Mouse (Mus musculus): ENCODE data around the gene Fbxw16.
"Not testable (repeated sequence)": the region's sequence is repeated elsewhere in the genome, so short reads cannot be mapped to it uniquely, and the experiment has no call there.

Gene Fbxw16

DNA sequence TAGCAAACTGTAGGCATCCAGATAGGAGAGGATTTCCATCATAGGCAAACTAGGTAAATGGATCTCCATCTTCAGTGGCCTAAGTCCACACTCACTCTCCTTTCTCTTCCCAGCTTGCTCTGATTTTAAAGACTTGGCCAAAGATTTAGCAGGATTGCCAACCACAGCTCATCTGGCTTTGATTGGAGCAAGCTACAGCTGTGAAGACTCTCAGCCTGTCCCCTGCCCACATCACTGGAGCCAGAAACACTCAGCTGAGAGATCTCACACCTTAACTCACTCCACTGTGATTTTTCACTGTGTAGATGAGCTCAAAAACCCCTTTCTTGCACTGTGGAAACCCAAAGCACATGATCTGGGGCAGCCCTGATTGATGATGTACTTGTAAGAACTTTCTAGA, at the start of gene Fbxw16:
Gene Fbxw16 (minus strand): TSS at position 101 of the 400 bp plus-strand sequence.
- no peak for DNase-seq

DNA sequence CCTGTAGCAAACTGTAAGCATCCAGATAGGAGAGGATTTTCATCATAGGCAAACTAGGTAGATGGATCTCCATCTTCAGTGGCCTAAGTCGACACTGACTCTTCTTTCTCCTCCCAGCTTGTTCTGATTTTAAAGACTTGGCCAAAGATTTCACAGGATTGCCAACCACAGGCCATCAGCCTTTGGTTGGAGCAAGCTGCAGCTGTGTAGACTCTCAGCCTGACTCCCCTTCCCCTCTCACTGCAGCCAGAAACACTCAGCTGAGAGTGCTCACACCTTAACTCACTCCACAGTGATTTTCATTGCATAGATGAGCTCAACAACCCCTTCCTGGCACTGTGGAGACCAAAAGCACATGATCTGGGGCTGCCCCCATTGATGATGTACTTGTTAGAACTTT, 46.8 kb upstream of the Fbxw16 start, which contains the start of gene Fbxw19:
Gene Fbxw19 (minus strand): TSS at position 101 of the 400 bp plus-strand sequence.
- not testable (repeated sequence) for DNase-seq

DNA sequence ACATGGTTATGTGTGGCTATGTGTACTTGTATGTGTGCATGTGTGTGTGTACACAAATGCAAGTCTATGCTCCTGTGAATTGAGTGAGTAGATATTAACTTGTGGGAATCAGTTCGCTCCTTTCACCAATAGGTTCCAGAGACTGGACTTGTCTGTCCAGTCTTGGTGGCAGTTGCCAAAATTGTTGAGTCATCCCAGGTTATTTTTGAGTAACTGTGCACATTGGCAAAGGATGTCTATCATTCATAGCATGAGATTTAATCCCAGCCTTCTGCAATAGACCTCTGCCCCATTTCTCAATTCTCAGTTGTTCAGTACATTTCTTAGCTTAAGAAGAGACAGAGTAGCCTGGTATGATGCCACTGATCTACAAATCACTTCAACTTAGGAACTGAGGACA, 16.0 kb downstream of the Fbxw16 start:
- DNase-seq: no peak

DNA sequence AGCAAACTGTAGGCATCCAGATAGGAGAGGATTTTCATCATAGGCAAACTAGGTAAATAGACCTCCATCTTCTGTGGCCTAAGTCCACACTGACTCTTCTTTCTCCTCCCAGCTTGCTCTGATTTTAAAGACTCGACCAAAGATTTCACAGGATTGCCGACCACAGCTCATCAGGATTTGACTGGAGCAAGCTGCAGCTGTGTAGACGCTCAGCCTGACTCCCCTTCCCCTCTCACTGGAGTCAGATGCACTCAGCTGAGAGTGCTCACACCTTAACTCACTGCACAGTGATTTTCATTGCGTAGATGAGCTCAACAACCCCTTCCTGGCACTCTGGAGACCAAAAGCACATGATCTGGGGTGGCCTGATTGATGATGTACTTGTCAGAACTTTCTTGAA, 44.7 kb downstream of the Fbxw16 start, which contains the start of gene Fbxw22:
Gene Fbxw22 (minus strand): TSS at position 101 of the 400 bp plus-strand sequence.
- not testable (repeated sequence) for DNase-seq
